Mouse (Mus musculus) spleen, postnatal 10 days (tissue): ENCODE measurements around the gene Rere.
"Not testable (repeated sequence)": the region's sequence is repeated elsewhere in the genome, so short reads cannot be mapped to it uniquely, and the experiment has no call there.

Experiments
- DNase-seq, 2 experiments: peaks; one replicate each; pipeline ENCODE4 v3.0.0; 2021 to 2022; ENCODE audit warnings: low spot score in 2 of 2

Rere gene

GRCm38 (mm10) chr4:150504304-150505021 lies 223.0 kb downstream of the Rere start:
- no peak for DNase-seq

GRCm38 (mm10) chr4:150509026-150509712 lies 227.7 kb downstream of the Rere start:
- DNase-seq = peak in 1 of 2 experiments; percentile 27

- no peak for DNase-seq
Observed at GRCm38 (mm10) chr4:150510036-150510435, 228.6 kb downstream of the Rere start.

- DNase-seq = not testable (repeated sequence)
Observed at GRCm38 (mm10) chr4:150513387-150513786, 231.9 kb downstream of the Rere start.

- no peak for DNase-seq
Observed at GRCm38 (mm10) chr4:150516201-150516600, 234.8 kb downstream of the Rere start.

- peak in 1 of 2 experiments; percentile 29 for DNase-seq
Observed at GRCm38 (mm10) chr4:150517381-150517780, 235.9 kb downstream of the Rere start.

GRCm38 (mm10) chr4:150518826-150519225 lies 237.4 kb downstream of the Rere start:
- DNase-seq = peak in 1 of 2 experiments; percentile 31

GRCm38 (mm10) chr4:150520069-150520468 lies 238.6 kb downstream of the Rere start:
- DNase-seq = no peak

- no peak for DNase-seq
Observed at GRCm38 (mm10) chr4:150522425-150522824, 241.0 kb downstream of the Rere start.

- no peak for DNase-seq
Observed at GRCm38 (mm10) chr4:150523351-150523750, 241.9 kb downstream of the Rere start.

- no peak for DNase-seq
Observed at GRCm38 (mm10) chr4:150526269-150526668, 244.8 kb downstream of the Rere start.

GRCm38 (mm10) chr4:150528426-150528825 lies 247.0 kb downstream of the Rere start:
- no peak for DNase-seq

- DNase-seq = no peak
Observed at GRCm38 (mm10) chr4:150528846-150529245, 247.4 kb downstream of the Rere start.

- DNase-seq = no peak
Observed at GRCm38 (mm10) chr4:150531869-150532268, 250.4 kb downstream of the Rere start.

- DNase-seq = no peak
Observed at GRCm38 (mm10) chr4:150536821-150537510, 255.5 kb downstream of the Rere start.

GRCm38 (mm10) chr4:150539846-150540245 lies 258.4 kb downstream of the Rere start:
- no peak for DNase-seq

- no peak for DNase-seq
Observed at GRCm38 (mm10) chr4:150540392-150541094, 259.1 kb downstream of the Rere start.

- no peak for DNase-seq
Observed at GRCm38 (mm10) chr4:150544231-150544630, 262.8 kb downstream of the Rere start.

- DNase-seq = peak in 1 of 2 experiments; percentile 78
Observed at GRCm38 (mm10) chr4:150544652-150545258, 263.3 kb downstream of the Rere start.

- no peak for DNase-seq
Observed at GRCm38 (mm10) chr4:150545775-150546174, 264.3 kb downstream of the Rere start.

- DNase-seq = not testable (repeated sequence)
Observed at GRCm38 (mm10) chr4:150546296-150546695, 264.9 kb downstream of the Rere start.
